Mouse (Mus musculus) Muller cell, postnatal 12 days (primary cell): ENCODE data around the gene Tspan5.

Experiments used
- DNase-seq: peaks from one replicate; pipeline ENCODE4 v3.0.0-alpha.2; 2015; ENCODE audit errors: inconsistent ontology term

The Tspan5 gene

DNA sequence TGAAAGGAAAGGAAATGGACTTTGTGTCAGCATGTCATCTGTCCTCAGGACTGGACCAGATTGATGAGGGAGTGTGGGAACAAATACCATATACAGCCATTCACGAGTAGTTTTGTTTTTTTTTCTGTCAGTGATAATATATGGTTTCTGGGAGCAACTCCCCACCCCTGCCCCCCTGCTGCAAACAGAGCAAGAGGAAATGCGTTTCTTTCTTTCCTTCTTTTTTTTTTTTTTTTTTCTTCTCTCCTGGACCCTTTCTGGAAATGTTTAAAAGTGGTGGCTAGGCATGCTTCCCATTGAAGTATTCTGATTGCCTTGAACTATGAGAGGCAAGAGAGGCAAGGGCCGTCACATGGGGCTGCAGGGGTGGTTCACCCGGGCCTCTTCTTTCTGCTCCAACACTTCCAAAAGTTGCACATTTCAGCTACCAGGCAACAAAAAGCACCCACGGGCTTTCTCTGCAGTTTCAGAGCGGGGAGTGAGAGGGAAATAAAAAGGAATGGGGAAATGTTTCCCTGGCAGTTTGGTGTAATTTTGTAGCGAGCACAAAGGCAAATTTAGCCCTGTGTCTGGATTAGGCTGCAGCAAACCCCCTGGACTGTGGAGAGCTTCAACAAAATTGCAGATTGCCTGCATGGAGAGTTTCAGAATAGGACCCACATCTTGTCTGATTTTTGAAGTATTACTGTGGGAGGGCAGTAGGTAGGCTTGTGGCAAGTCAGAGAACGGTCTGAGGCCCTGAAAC, 2.2 kb downstream of the Tspan5 start:
- DNase-seq: no peak

DNA sequence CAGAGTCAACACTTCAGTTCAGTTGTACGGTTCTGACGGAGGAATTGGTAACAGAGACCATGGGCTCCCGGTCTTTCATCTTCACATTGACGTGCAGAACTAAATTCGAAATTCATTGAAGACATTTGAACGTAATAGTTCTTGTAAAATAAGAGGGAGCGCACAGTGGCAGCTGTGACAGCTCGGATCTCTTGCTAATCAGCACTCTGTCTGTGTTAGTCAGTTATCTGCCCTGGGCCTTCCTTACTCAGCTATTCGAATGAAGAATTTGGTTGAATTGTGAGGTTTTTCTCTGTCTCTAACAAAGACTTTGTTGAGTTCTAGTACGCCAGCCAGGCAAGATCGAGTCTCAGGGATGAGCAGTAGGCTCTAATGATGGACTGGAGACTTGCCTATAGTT, 3.1 kb downstream of the Tspan5 start:
- DNase-seq: no peak

DNA sequence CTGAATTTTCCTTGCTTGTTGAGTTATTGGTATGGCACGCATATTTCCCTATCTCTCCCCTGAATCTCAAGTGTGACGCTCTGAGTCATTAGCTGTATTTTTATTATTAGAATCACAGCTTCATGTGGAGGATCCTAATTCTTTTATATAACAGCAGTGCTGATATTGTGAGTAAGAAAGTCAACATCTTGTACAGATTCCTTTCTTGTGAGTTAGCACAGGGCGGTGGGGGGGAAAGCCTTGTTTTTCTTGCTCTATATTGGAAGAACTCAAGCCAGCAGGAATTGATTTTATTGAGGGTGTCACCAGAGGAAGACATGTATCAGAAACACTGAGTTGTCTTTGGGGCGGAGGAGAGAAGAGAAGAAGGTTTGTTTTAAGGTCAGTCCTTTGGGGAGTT, 3.6 kb downstream of the Tspan5 start:
- peak; percentile 75 for DNase-seq

DNA sequence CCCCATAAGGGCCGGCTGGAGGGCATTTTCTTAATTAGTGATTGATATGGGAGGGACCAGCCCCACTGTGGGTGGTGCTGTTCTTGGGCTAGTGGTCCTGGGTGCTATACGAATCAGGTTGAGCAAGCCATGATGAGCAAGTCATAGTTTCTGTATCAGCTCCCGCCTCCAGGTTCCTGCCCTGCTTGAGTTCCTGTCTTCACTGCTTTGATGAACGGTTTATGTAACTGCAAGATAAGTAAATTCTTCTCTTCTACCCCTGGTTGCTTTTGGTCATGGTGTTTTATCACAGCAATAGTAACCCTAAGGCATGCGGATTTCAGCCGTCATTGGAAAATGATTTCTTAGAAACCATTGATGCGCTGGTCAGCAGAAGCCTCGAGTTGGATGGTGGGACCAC, 4.6 kb downstream of the Tspan5 start:
- DNase-seq: no peak

DNA sequence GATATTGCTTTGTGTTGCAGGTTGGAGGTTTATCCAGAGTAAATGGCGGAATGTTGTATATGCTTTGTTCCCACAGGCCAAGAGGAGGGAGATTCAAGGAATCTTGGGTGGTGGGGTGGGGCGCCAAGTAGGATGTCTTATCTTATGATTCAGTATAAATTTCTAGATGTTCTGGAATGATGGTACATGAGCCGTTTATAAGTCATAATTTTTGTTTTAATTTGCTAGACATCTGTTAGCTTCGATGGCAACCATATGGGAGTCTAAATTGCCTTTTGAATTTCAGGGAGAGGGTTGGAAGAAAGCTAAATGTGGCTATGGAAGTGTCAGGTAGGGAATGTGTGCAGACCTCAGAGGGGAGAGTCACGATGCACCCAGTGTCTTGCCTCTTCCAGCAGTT, 5.0 kb downstream of the Tspan5 start:
- DNase-seq: no peak

DNA sequence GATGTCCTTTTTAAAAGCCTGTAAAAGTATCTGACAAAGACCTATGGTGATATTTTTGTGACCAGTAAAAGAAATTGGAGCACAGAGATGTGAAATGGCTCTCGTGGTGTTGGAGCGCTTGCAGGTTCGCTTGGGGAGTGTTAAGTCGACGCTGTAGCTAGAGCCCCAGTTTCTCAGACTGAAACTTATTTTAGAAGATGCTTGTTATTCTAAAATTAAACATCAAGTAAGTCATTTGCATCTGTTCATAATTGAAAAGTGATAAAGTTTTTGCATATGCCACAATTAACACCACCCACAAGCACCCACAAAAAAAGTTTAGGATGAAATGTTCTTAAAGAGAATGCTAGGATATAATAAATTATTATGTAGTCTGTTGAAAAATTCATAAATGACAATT, 6.0 kb downstream of the Tspan5 start:
- DNase-seq: no peak

DNA sequence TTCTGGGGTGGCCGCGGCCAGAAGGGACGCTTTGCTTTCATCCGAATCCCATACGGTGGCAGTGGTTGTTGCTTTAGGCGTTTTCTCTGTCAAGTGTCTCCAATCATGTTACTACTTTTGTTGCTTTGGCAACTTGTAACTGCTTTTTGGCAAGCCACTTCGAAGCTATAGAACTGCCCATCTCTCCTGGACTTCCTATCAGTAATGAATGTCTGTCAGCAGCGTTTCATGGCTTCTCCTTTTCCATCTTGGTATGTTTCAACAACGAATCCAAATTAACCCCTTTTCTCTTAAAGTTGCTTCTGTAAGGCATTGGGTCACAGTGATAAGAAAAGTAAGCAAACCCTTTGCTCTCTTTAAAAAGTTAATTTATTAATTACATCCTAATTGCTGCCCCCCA, 7.7 kb downstream of the Tspan5 start:
- no peak for DNase-seq

DNA sequence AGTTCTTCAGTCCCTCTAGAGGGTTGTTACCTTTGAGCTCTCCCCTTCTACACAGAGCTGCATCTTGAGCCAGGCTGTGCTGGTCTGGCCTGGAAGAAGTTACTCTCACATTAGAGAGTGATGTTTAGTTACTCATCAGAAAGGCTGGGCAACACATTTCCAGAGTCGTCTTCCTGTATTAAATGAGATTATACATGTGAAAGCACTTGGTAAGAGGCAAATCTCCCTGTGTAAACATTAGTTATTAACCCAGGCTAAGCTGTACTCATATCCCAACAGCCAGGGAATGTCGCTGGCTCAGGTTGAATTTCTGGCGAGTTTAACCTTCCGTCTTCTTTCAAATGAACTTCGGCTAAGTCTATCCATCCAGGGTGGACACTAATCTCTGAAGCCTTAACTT, 9.3 kb downstream of the Tspan5 start:
- DNase-seq: no peak

DNA sequence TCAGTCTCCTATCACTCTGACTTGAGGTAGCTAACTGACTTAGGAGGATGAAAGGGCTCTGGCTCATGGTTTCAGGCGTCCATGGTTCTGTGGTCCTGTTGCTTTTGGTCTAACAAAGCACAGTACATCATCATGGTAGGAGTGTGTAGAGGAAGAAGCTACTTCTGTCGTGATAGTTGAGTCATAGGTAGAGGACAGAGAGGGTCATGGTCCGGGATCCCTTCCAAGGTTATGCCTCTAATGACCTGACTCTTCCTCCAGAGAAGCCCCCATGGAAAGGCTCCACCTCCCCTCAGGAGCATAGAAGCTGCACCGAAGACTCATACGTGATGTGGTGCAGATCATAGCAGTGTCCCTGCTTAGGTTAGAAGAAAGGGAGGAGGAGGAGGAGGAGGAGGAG, 10.1 kb downstream of the Tspan5 start:
- no peak for DNase-seq

DNA sequence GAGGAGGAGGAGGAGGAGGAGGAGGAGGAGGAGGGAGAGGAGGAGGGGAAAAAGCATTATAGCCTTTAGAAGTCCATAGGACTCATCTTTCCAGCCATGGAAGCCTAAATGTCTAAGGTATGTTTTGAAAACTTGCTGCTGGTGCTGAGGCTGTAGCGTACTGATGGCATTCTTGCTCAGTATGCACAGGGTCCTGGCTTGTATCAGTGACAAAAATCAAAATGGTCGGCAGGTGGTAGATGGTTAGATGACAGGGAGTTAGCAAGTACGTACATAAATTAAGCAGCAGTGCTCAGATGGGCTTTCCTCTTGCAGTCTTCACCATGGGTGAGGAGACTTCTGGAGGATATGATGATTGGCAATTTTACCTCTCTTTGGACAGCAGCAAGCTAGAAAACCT, 10.8 kb downstream of the Tspan5 start:
- DNase-seq: no peak

DNA sequence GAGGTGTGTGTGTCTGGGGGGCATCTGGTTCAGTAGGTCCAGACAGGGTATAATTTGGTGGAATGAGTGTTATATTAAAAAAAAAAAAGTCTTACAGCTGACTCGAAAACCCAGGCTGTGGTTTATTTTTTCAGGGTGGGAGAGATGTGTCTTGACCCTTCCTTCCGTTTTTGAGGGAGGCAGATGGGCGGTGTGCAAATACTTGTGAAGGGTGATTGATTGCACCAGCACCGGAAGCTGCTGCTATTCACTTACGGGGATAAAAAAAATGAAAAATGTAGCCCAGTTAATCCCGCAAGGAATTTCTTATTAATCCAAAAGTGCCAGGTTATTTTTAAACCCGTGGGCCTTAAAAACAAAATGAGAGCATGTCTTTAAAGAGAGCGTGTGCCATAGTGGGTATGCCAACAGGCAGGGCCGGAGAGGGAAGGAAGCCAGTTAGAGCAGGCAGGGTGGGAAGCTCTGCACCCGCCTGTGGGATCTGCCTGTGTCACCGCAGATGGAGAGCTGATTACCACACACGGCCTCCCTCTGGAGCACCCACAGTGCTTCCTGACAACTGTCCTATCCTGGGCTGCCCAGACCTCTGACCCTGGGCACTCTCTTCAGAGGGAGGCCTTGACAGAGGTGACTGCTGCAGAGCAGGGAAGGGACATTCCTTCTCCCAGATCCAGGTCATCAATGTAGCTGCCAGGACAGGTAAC, 11.3 kb downstream of the Tspan5 start:
- DNase-seq: no peak

DNA sequence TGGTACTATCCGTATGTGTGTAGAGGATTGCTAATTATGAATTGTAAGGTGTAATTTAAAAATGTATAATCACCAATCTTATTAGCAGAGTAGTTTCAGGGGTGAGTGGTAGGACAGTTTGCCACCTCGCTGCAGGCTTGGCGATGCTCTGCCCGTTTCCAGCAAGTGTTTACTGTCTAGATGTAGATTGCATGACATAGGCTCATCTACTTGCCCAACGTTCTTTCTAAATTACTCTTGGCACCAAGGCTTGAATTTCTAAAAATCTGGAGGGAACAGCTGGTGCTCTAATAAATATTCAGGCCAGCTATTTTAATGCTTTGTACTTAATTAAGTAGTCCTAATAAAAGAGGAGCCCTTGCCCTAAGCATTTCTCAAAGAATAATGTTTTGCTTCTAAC, 12.3 kb downstream of the Tspan5 start:
- no peak for DNase-seq

DNA sequence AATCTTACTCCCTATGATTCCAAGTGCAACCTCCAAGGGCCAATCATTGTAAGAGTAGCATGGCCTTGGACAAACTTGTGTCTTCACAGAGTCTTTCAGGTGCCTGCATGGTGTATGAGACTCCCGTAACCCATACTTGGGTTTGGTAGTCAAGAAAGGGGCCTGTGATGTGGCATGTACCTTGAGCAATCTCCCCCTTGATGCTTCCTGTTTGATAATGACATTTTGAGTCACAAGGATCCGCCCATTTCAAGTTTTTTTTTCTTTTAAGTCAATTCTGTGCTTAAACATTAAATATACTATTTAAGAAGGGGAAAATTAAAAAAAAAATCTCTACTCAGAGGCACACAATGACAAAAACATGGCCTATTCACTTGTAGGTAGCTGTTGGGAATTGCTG, 15.3 kb downstream of the Tspan5 start:
- DNase-seq: no peak

DNA sequence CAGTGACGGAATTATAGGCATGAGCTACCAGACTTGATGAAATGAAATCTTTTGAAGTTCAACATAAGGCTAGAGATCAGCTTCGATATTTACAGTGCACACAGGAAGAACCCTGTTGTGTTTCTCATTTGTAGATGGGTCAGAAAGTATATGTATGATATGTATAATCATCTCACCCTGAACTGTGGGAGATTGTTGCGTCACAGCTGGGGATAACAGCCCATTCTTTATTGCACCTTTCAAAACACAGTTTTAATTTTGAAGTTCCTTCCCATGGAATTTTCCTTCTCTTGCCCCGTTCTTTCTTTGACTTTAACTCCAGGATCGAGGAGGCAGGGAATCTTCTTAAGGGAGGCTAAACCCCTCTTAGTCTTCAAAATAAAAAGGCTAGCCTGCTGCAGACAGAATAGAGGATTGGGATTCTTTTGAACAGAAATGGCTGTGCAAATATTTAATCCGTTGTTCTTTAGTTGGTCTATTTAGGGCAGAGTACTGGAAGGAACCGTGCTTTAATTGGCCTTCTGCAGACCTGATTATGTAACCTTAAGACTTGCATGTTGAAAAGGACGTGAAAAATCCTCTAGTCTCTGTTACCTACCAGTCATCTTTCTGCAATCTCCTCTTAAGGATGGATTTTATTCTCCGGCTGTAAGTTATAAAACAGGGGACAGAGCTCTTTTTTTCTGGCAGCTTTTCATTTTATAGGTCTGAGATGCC, 18.1 kb downstream of the Tspan5 start:
- DNase-seq: no peak

DNA sequence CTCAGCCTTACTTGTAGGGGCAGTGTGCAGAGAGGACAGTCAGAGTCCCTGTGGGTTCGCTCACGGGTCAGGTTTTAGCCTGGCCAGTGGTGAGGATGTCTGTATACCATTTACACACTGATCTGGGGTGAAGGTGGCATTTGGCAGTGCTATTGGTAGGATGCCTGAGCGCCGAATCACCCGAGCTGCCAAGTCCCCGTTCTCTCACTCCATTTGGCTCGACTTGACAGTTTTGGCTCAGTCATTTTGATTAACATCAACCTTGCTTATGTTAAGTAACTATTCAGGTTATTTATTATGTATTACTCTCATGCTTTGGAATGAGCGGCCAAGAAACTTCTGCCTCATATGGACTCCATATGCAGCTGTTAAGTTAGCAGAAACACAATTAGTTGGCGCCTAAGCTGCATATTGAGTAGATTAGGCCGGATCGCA, 18.7 kb downstream of the Tspan5 start:
- DNase-seq: peak; percentile 87

DNA sequence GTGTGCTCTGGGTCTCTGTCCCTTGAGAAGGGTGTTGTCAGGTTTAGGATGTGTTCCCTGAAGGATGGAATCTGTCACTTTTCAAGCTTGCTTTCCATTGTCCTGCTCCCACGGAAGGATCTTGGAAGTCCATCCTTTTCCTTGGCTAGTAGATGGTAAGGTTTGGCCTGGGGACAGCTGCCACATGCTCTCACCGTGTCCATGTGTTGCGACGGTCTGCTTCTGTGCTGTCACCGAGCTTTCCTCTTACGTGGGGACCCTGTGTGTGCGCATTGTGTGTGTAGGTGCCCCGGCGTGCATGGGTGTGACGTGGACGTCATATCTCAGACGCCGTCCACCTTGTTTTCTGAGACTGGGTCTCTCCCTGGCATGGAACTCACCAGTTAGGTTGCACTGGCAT, 19.5 kb downstream of the Tspan5 start:
- DNase-seq: no peak

DNA sequence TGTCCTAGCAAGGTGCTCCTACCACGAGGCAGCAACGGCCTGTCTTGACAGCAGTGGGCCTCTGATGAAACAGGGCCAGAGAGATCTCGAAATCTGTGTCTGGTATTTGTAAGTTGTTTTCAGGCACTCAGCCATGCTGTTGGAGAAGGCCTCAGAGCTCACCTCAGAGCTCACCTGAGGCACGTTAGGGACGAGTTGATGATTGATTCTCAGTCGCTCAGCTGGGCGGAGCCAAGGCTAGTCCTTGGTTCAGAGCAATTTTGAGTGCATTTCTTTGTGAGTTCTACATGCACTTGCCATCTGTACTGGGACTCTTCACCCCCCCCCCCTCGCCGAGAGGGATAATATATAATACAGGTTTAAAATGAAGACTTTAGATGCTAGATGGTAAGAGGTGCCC, 21.9 kb downstream of the Tspan5 start:
- DNase-seq: no peak

DNA sequence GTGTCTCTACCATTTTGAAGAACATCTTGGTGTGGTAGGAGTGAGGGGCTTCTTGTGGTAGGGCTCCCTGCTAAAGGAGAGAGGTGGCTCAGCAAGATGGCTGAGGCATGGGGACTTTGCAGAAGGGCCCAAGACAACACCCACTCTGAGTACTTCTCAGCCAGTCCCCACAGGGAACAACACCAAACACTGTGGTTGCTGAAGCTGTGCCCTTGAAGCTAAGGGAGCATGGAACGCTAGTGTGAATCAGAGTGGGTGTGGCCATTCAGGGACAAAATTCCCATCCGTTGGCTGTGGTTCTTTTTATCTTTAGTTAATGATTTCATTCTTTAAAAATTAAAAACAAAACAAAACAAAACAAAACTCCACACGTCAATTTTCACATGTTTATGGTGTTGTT, 22.8 kb downstream of the Tspan5 start:
- DNase-seq: no peak

DNA sequence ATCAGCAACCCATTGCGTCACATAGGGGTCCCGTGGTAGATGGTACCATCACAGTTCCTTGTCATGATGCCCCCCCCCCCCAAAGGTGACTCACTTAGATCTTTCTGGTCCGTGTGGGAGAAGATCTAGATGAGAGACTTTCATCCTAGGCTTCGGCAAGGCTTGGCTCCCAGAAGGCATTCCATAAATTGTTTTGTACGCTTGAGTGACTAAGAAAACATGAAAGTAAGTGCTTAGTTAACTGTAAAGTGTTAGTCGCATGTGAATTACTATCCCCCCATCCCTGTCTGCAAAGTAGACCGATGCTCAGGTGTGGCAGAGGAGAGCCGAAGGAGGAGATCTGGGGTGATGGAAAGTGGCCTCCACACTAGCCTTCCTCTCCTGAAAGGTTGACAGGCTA, 25.0 kb downstream of the Tspan5 start:
- peak; percentile 83 for DNase-seq

DNA sequence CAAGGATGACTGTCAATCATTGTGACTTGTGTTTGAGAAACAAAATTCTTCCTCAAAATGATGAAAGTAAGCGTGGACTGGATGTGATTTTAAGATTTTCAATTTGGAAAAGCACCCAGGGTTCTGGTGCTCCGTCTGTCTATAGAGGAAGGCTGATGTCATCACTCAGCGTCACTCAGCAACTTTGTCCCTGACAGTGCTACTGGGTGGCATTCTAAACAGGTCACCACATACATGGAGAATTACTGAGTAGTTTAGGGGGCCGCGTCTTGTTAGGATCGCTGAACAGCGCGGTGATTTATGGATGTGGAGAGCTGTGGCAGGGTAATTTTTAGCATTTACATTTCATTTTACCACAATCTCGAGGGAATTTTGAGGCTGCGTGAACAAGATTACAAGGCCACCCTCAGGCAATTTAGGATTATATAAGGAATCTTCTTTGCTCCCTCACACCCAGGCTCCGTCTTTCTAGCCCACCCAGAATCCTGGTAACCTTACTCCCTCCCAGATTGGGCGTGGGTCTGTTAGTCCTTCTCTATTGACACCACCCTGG, 26.6 kb downstream of the Tspan5 start:
- DNase-seq: no peak

DNA sequence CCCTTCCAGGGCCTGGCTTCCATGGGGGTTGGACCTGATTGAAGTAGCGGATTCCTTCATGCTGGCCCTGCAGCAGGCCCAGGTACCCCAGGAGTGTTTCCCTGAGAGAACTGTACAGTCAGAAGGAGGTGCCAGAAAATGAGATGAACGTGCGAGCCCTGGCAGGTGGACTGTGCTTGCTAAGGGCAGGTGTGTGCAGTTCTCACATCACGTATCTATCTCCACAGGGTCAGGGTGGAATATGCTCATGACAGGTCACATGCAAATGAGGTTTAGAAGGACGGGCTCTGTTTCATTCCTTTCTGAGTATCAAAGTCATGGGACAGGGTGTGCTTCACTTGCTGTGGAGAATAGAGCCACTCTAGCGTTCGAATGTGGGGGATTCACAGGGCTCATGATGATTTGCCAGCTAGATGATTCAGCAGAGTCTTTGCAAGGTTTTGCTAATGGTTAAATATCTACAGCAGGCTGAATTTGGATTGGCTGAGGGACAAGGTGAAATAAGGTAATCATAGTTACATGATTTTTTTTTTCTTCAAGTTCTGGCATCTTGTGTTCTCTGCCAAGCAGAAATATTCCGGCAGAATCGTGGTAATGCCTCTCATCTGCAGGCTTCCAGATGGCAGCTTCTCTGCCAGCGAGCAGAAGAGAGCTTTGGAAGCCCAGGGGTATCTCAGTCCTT, 28.8 kb downstream of the Tspan5 start:
- DNase-seq: peak; percentile 94
